Mouse (Mus musculus) MEL (cell line): ENCODE measurements around the gene Apol11b. TPM values are rescaled to one million over a fixed set of nuclear protein-coding genes. Genes with fewer than 3 reads are reported as not detected.
"Not testable (repeated sequence)": the region's sequence is repeated elsewhere in the genome, so short reads cannot be mapped to it uniquely, and the experiment has no call there.

ENCODE experiments used
- DNase-seq: peaks from one replicate; pipeline ENCODE4 v3.0.0; 2011; ENCODE audit warnings: low read depth, low spot score
- H3K27ac ChIP-seq: 2 replicates; pipeline ENCODE4 v1.5.1; 2012; ENCODE audit warnings: low read depth, mild to moderate bottlenecking, control low read depth, low read length, moderate library complexity; ENCODE audit not compliant: control insufficient read depth
- H3K27me3 ChIP-seq, 2 experiments: fragments of 150-350 bp in 1 of 2; sonication (generic) in 1 of 2; 2 replicates each; pipeline ENCODE4 v1.6.1; 2012; ENCODE audit warnings: low read length in 2 of 2, mild to moderate bottlenecking in 2 of 2, improper control_type of control experiment in 1 of 2, moderate library complexity in 1 of 2; ENCODE audit not compliant: insufficient read depth in 2 of 2, control insufficient read depth in 1 of 2
- H3K36me3 ChIP-seq, 2 experiments: 2 replicates each; pipeline ENCODE4 v1.6.1; 2012 to 2014; ENCODE audit warnings: low read length in 2 of 2, improper control_type of control experiment in 1 of 2, inconsistent platforms in 1 of 2, mild to moderate bottlenecking in 1 of 2; ENCODE audit not compliant: insufficient read depth in 2 of 2, control insufficient read depth in 1 of 2
- H3K4me1 ChIP-seq, 2 experiments: fragments of 150-350 bp in 1 of 2; sonication (generic) in 1 of 2; 2 replicates each; pipeline ENCODE4 v1.6.1; 2012; ENCODE audit warnings: low read length in 2 of 2, improper control_type of control experiment in 1 of 2, mild to moderate bottlenecking in 1 of 2; ENCODE audit not compliant: insufficient read depth in 2 of 2, control insufficient read depth in 1 of 2
- H3K4me3 ChIP-seq, 2 experiments: fragments of 150-350 bp in 1 of 2; sonication (generic) in 1 of 2; 2 replicates each; pipeline ENCODE4 v1.5.1; 2012; ENCODE audit warnings: low read depth in 2 of 2, low read length in 2 of 2, mild to moderate bottlenecking in 2 of 2, moderate library complexity in 2 of 2, control low read depth in 1 of 2, improper control_type of control experiment in 1 of 2; ENCODE audit not compliant: control insufficient read depth in 1 of 2, insufficient read depth in 1 of 2
- H3K79me2 ChIP-seq: 2 replicates; pipeline ENCODE4 v1.6.1; 2012; ENCODE audit warnings: mild to moderate bottlenecking, low read length, moderate library complexity; ENCODE audit not compliant: control insufficient read depth, poor library complexity, insufficient read depth
- H3K9ac ChIP-seq: 2 replicates; pipeline ENCODE4 v1.6.1; 2012; ENCODE audit warnings: low read depth, mild to moderate bottlenecking, control low read depth, low read length, moderate library complexity; ENCODE audit not compliant: control insufficient read depth, poor library complexity, severe bottlenecking
- H3K9me3 ChIP-seq: fragments of 150-350 bp; sonication (generic); replicated peaks from 2 replicates; pipeline ENCODE4 v1.6.1; 2012; ENCODE audit warnings: mild to moderate bottlenecking, low read length, improper control_type of control experiment, moderate library complexity; ENCODE audit not compliant: insufficient read depth
- CTCF ChIP-seq, 3 experiments: IDR thresholded peaks in 2 of 3; conservative IDR thresholded peaks in 1 of 3; 2 replicates each; pipeline ENCODE4 v1.5.1; 2011 to 2012; ENCODE audit warnings: low read length in 3 of 3, low read depth in 2 of 3, mild to moderate bottlenecking in 2 of 3, improper control_type of control experiment in 1 of 3, inconsistent platforms in 1 of 3, mixed read lengths in 1 of 3, moderate library complexity in 1 of 3; ENCODE audit not compliant: control insufficient read depth in 1 of 3, insufficient read depth in 1 of 3, poor library complexity in 1 of 3, severe bottlenecking in 1 of 3
- NRF1 ChIP-seq: IDR thresholded peaks from 2 replicates; pipeline ENCODE4 v1.6.1; 2014; ENCODE audit warnings: low read depth, mild to moderate bottlenecking, inconsistent platforms, low read length, improper control_type of control experiment, moderate library complexity; ENCODE audit not compliant: poor library complexity, insufficient read depth, severe bottlenecking
- RAD21 ChIP-seq: IDR thresholded peaks from 2 replicates; pipeline ENCODE4 v1.6.1; 2011; ENCODE audit warnings: mild to moderate bottlenecking, low read depth, low read length, improper control_type of control experiment
- SMC3 ChIP-seq: IDR thresholded peaks from 2 replicates; pipeline ENCODE4 v1.6.1; 2011; ENCODE audit warnings: low read depth, low read length, improper control_type of control experiment
- ZC3H11A ChIP-seq: IDR thresholded peaks from 2 replicates; pipeline ENCODE4 v1.6.1; 2012; ENCODE audit warnings: low read depth, mild to moderate bottlenecking, inconsistent platforms, low read length, improper control_type of control experiment
- polyA plus RNA-seq, 2 experiments: library from polyadenylated mRNA; stranded (reverse) in 1 of 2; unstranded in 1 of 2; fragments of >175 nt in 1 of 2; fragments of >200 nt in 1 of 2; gene quantifications; 2 replicates each; pipeline versions ENCODE4 v1.2.1 to v1.2.4; 2012; ENCODE audit warnings: low replicate concordance in 2 of 2, low read depth in 1 of 2; ENCODE audit not compliant: insufficient read length in 2 of 2, insufficient read depth in 1 of 2, missing spikeins in 1 of 2
- total RNA-seq: library from RNA; depleted of rRNA; stranded (reverse); fragments of 300-350 nt; gene quantifications from 2 replicates; pipeline ENCODE4 v1.2.3, GENCODE M21; 2012; rRNA removed

Gene Apol11b
- total RNA-seq (0.52 and 1.3 TPM in 2 replicates), polyA plus RNA-seq (under 1 TPM in 1 of 2 experiments, not detected in 1; 0.39 TPM)

GRCm38 (mm10) chr15:77643176-77643575 lies at the start of gene Apol11b:
TSS of gene Apol11b (minus strand) at chr15:77643286.
- DNase-seq, H3K4me1 ChIP-seq, H3K36me3 ChIP-seq, H3K27me3 ChIP-seq, H3K79me2 ChIP-seq, H3K4me3 ChIP-seq, H3K27ac ChIP-seq, H3K9ac ChIP-seq, H3K9me3 ChIP-seq: not testable (repeated sequence)

- not testable (repeated sequence) for H3K4me3 ChIP-seq, H3K27ac ChIP-seq, H3K36me3 ChIP-seq, DNase-seq, H3K4me1 ChIP-seq, H3K9me3 ChIP-seq, H3K27me3 ChIP-seq, H3K9ac ChIP-seq, H3K79me2 ChIP-seq
Measured at GRCm38 (mm10) chr15:77691532-77692311, 48.6 kb upstream of the Apol11b start.

DNA sequence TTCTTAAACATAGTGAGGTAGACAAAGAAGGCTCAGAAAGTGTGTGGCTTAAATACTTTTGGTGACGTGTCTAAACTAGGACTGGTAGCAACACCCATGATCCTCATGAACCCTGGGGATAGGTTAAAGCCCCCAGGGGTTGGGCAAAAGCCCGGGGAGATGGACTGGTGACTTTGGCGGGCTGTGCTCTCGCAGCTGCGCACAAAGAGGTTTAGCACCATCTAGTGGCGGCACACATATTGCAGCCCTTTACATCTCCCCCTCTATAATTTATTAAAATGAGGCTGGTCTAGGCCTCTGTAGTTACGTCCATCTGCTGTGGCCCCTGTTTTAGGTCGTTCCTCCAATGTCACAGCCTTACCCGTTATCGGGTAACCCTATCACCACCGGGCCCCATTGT lies 40.9 kb upstream of the Apol11b start:
- TF ChIP-seq SMC3, result peak; percentile 49
- TF ChIP-seq CTCF (IDR thresholded peaks at IDR 0.05 in 2 of 3, conservative IDR thresholded peaks at IDR 0.05 in 1 of 3; ENCODE audit: control insufficient read depth in 1 of 3, insufficient read depth in 1 of 3, low read depth in 2 of 3, low read length in 3 of 3, poor library complexity in 1 of 3, severe bottlenecking in 1 of 3), result peak; percentile 32 to 56 (median 45)
- TF ChIP-seq NRF1, result 0 out of 2 replicates have a peak, but pooled peaks have one; percentile 43
- TF ChIP-seq ZC3H11A, result peak; percentile 32; the same call in 1 of the 2 replicates
- TF ChIP-seq RAD21, result peak; percentile 49
- DNase-seq, result peak; percentile 17

GRCm38 (mm10) chr15:77674081-77674480 lies 31.0 kb upstream of the Apol11b start:
- not testable (repeated sequence) for H3K27me3 ChIP-seq, H3K4me3 ChIP-seq, H3K36me3 ChIP-seq, H3K79me2 ChIP-seq, H3K4me1 ChIP-seq, H3K9ac ChIP-seq, H3K9me3 ChIP-seq, DNase-seq, H3K27ac ChIP-seq

More for the DNA sequence above, 40.9 kb upstream of the Apol11b start:
- not testable (repeated sequence) for H3K79me2 ChIP-seq, H3K9ac ChIP-seq, H3K9me3 ChIP-seq, H3K36me3 ChIP-seq, H3K4me3 ChIP-seq, H3K4me1 ChIP-seq, H3K27ac ChIP-seq, H3K27me3 ChIP-seq

DNA sequence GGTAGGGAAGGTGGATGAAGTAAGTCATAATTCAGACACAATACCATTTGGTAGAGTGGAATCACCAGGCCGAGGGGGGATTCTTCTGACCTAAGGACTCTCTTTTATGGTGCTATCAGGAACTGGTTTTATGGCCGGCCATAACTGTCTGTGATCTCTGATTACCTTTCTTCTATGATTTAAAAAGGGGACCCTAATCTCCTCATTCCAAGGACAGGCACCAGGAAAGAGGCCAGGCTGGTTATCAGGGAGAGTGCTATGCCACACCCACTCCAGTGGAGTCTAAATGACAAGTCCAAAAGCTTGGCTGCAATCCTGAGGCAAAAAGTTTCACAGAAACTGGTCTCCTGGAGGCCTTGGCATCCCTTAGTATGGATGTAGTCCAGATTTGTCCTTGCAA lies 18.8 kb upstream of the Apol11b start:
- H3K27ac ChIP-seq, H3K36me3 ChIP-seq, DNase-seq, H3K4me1 ChIP-seq, H3K79me2 ChIP-seq, H3K9me3 ChIP-seq, H3K9ac ChIP-seq, H3K27me3 ChIP-seq, H3K4me3 ChIP-seq: not testable (repeated sequence)

- not testable (repeated sequence) for H3K27ac ChIP-seq, H3K27me3 ChIP-seq, H3K4me1 ChIP-seq, H3K79me2 ChIP-seq, H3K4me3 ChIP-seq, DNase-seq, H3K9me3 ChIP-seq, H3K9ac ChIP-seq, H3K36me3 ChIP-seq
Measured at GRCm38 (mm10) chr15:77659773-77660172, 16.7 kb upstream of the Apol11b start.
